Mouse (Mus musculus): ENCODE data around the gene Mrrf.

The Mrrf gene

GRCm38 (mm10) chr2:36136300-36136941 is at the start of gene Mrrf, which contains the start of gene Rbm18:
Gene Mrrf (plus strand): TSS chr2:36136389.
Gene Rbm18 (minus strand): TSS chr2:36136773.
- H3K9me3 ChIP-seq (ENCODE audit: low read length) = no peaks in the 10 kb centered on the region
- no peak for TF ChIP-seq POU5F1 (IDR thresholded peaks at IDR 0.05; ENCODE audit: borderline replicate concordance, low read length)
- TF ChIP-seq CTCF (conservative IDR thresholded peaks at IDR 0.05; ENCODE audit: low read length) = no peak
- no peak for TF ChIP-seq NANOG (IDR thresholded peaks at IDR 0.05; ENCODE audit: borderline replicate concordance, low read length)
- peak within 1 kb of the TSS; percentile 92 for H3K4me3 ChIP-seq (replicated peaks; ENCODE audit: low read length)
- peaks cover 24% of the 10 kb centered on the region for H3K4me1 ChIP-seq (replicated peaks; ENCODE audit: low read depth, low read length)
- H3K36me3 ChIP-seq (ENCODE audit: insufficient read depth, low read length) = peaks cover 36% of the 10 kb centered on the region
- H3K27me3 ChIP-seq (ENCODE audit: insufficient read depth, low read length) = no peaks in the 10 kb centered on the region

DNA sequence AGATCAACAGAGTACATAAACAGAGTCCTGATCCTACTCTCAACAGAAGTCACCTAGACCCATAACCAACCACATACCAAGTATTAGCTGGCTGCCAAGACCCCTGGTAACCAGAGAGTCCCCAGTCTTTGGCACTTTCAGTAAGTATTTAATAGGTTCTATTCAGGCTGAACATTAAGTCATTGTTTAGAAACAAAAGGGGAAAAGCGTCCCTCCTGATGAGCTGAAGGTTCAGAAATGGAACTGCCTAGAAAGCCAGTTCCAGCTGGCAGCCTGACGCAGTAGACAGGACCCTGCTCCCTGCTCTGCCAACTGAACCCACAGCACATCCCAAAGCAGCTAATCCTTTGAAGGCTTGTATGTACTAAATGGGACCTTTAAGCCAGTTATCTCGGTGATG is 47.0 kb upstream of the Mrrf start:
- Histone ChIP-seq H3K4me1 (replicated peaks; ENCODE audit: low read depth, low read length) (peaks cover 55% of the 10 kb centered on the region), H3K9me3 (ENCODE audit: low read length) (no peaks in the 10 kb centered on the region), H3K4me3 (replicated peaks; ENCODE audit: low read length) (no peak overlapping the region), H3K36me3 (ENCODE audit: insufficient read depth, low read length) (no peaks in the 10 kb centered on the region), H3K27me3 (ENCODE audit: insufficient read depth, low read length) (peaks cover 76% of the 10 kb centered on the region)
- TF ChIP-seq NANOG (IDR thresholded peaks at IDR 0.05; ENCODE audit: borderline replicate concordance, low read length) (peak; percentile 90), CTCF (conservative IDR thresholded peaks at IDR 0.05; ENCODE audit: low read length) (no peak)

DNA sequence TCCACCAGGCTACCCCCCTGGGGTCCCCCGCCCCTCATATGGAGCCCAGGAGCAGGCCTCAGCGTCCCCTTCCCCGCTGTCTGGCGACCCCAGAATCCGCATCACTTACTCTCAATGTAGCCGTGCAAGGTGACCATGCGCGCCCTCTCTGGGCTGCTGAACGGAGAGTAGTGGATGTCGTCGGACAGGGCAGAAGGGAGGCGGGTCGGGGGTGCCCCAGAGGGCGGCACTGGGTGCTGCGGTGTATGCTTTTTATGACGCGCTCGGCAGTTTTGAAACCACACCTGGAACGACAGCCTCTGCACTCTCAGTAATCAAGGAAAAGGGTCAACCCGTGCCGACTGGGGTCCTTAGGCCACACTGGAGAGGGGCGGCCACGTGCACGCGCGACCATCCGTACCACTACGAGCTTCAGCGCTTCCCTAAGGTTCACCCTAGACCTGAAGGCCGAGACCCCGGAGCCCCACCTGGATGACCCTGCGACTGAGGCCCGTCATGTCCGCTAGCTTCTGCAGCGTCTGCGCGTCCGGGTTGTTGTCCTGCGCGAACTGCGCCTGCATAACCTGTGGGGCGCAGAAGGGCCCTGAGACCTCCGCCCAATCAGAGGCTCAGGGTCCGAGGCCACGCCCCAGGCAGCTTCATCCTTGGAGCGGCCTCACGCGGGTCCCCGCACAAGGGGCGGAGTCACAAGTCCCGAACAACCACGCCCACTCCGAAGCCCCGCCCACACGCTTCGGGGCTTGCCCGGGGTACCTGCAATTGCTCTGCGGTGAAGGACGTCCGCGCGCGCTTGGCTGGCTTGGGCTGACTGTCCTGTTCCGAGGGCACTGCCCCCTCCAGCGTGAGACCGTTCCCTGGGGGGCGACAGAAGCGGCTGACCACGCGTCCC is 45.1 kb upstream of the Mrrf start:
- Histone ChIP-seq H3K9me3 (ENCODE audit: low read length) (no peaks in the 10 kb centered on the region), H3K36me3 (ENCODE audit: insufficient read depth, low read length) (no peaks in the 10 kb centered on the region), H3K27me3 (ENCODE audit: insufficient read depth, low read length) (peaks cover 92% of the 10 kb centered on the region), H3K4me3 (replicated peaks; ENCODE audit: low read length) (peak overlapping the region; percentile 84), H3K4me1 (replicated peaks; ENCODE audit: low read depth, low read length) (peaks cover 54% of the 10 kb centered on the region)
- TF ChIP-seq POU5F1 (IDR thresholded peaks at IDR 0.05; ENCODE audit: borderline replicate concordance, low read length) = no peak
- no peak for TF ChIP-seq NANOG (IDR thresholded peaks at IDR 0.05; ENCODE audit: borderline replicate concordance, low read length)
- TF ChIP-seq CTCF (conservative IDR thresholded peaks at IDR 0.05; ENCODE audit: low read length) = no peak

GRCm38 (mm10) chr2:36092748-36093147 is 43.4 kb upstream of the Mrrf start:
- Histone ChIP-seq H3K27me3 (ENCODE audit: insufficient read depth, low read length) (peaks cover 93% of the 10 kb centered on the region), H3K36me3 (ENCODE audit: insufficient read depth, low read length) (no peaks in the 10 kb centered on the region), H3K4me1 (replicated peaks; ENCODE audit: low read depth, low read length) (peaks cover 60% of the 10 kb centered on the region), H3K9me3 (ENCODE audit: low read length) (no peaks in the 10 kb centered on the region), H3K4me3 (replicated peaks; ENCODE audit: low read length) (no peak overlapping the region)
- TF ChIP-seq CTCF (conservative IDR thresholded peaks at IDR 0.05; ENCODE audit: low read length) (no peak), NANOG (IDR thresholded peaks at IDR 0.05; ENCODE audit: borderline replicate concordance, low read length) (no peak), POU5F1 (IDR thresholded peaks at IDR 0.05; ENCODE audit: borderline replicate concordance, low read length) (no peak)

DNA sequence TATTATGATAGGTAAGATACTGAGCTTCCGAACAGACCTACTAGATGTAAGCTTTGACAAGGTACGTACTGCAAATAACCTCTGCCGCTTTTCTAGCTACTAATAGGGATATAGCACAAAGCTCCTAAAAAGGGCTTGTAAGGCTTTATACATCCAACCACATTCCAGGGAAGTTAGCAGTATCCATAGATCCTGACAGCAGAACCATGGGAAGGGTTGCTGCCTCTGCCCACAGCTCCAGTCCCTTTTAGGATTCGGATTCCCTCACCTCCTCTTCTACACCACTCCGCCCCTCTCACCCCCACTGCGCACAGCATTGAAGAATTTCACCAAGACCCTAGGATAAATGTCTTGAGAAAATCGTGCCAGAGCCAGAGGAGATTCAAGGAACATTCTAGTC is 42.9 kb upstream of the Mrrf start:
- H3K27me3 ChIP-seq (ENCODE audit: insufficient read depth, low read length) = peaks cover 94% of the 10 kb centered on the region
- no peaks in the 10 kb centered on the region for H3K36me3 ChIP-seq (ENCODE audit: insufficient read depth, low read length)
- no peaks in the 10 kb centered on the region for H3K9me3 ChIP-seq (ENCODE audit: low read length)
- peaks cover 65% of the 10 kb centered on the region for H3K4me1 ChIP-seq (replicated peaks; ENCODE audit: low read depth, low read length)
- H3K4me3 ChIP-seq (replicated peaks; ENCODE audit: low read length) = no peak overlapping the region
- TF ChIP-seq POU5F1 (IDR thresholded peaks at IDR 0.05; ENCODE audit: borderline replicate concordance, low read length) = no peak

- Histone ChIP-seq H3K9me3 (ENCODE audit: low read length) (no peaks in the 10 kb centered on the region), H3K4me1 (replicated peaks; ENCODE audit: low read depth, low read length) (peaks cover 66% of the 10 kb centered on the region), H3K27me3 (ENCODE audit: insufficient read depth, low read length) (peaks cover 96% of the 10 kb centered on the region), H3K4me3 (replicated peaks; ENCODE audit: low read length) (peak overlapping the region; percentile 68), H3K36me3 (ENCODE audit: insufficient read depth, low read length) (no peaks in the 10 kb centered on the region)
- TF ChIP-seq POU5F1 (IDR thresholded peaks at IDR 0.05; ENCODE audit: borderline replicate concordance, low read length) (no peak), NANOG (IDR thresholded peaks at IDR 0.05; ENCODE audit: borderline replicate concordance, low read length) (no peak), CTCF (conservative IDR thresholded peaks at IDR 0.05; ENCODE audit: low read length) (no peak)
Measured at GRCm38 (mm10) chr2:36093914-36094475, 42.2 kb upstream of the Mrrf start.

- Histone ChIP-seq H3K4me3 (replicated peaks; ENCODE audit: low read length) (no peak overlapping the region), H3K36me3 (ENCODE audit: insufficient read depth, low read length) (no peaks in the 10 kb centered on the region), H3K4me1 (replicated peaks; ENCODE audit: low read depth, low read length) (peaks cover 54% of the 10 kb centered on the region), H3K27me3 (ENCODE audit: insufficient read depth, low read length) (peaks cover 99% of the 10 kb centered on the region), H3K9me3 (ENCODE audit: low read length) (no peaks in the 10 kb centered on the region)
- TF ChIP-seq POU5F1 (IDR thresholded peaks at IDR 0.05; ENCODE audit: borderline replicate concordance, low read length) = no peak
- TF ChIP-seq NANOG (IDR thresholded peaks at IDR 0.05; ENCODE audit: borderline replicate concordance, low read length) = no peak
- TF ChIP-seq CTCF (conservative IDR thresholded peaks at IDR 0.05; ENCODE audit: low read length) = no peak
Measured at GRCm38 (mm10) chr2:36097129-36097815, 38.9 kb upstream of the Mrrf start.

DNA sequence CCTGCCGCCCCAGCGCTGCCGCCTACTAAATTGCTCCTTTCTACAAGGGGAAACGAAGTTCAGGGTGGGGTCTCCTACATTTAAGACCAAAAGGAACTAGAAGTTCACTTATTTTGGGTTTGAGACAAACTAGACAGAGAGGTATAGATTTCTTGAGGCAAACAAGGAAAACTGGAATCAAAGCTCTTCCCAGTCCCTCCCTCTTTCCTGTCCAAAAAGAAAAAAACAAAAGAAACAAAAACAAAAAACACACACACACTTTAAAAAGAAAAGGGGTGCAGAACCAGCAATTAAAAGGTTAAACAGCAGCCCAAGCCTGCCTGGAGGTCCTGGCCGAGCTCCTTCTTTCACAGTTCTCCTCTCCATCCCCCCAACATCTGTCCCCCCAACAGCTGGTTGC is 38.2 kb upstream of the Mrrf start:
- no peak for TF ChIP-seq POU5F1 (IDR thresholded peaks at IDR 0.05; ENCODE audit: borderline replicate concordance, low read length)
- TF ChIP-seq CTCF (conservative IDR thresholded peaks at IDR 0.05; ENCODE audit: low read length) = no peak
- no peak for TF ChIP-seq NANOG (IDR thresholded peaks at IDR 0.05; ENCODE audit: borderline replicate concordance, low read length)
- H3K36me3 ChIP-seq (ENCODE audit: insufficient read depth, low read length) = no peaks in the 10 kb centered on the region
- H3K4me3 ChIP-seq (replicated peaks; ENCODE audit: low read length) = no peak overlapping the region
- no peaks in the 10 kb centered on the region for H3K9me3 ChIP-seq (ENCODE audit: low read length)
- H3K4me1 ChIP-seq (replicated peaks; ENCODE audit: low read depth, low read length) = peaks cover 61% of the 10 kb centered on the region
- H3K27me3 ChIP-seq (ENCODE audit: insufficient read depth, low read length) = peaks cover 99% of the 10 kb centered on the region
